Mouse (Mus musculus) monocyte, adult 5-6 weeks (primary cell): Measurements from ENCODE around the gene Col4a1. TPM values are rescaled to one million over a fixed set of nuclear protein-coding genes. Genes with fewer than 3 reads are reported as not detected.

ENCODE experiments used
- ATAC-seq: fragments of 153-309, 156-312 bp; replicated peaks from 2 replicates; pipeline ENCODE4 v1.8.0; 2017; ENCODE audit warnings: mild to moderate bottlenecking; ENCODE audit not compliant: low TSS enrichment, insufficient number of reproducible peaks, severe bottlenecking, poor library complexity, low FRiP score
- total RNA-seq: library from RNA; stranded (forward); fragments of 200-1000, 200-491, 200-594 nt; gene quantifications from 3 replicates; pipeline ENCODE4 v1.2.3, GENCODE M21; 2017

Gene Col4a1
- total RNA-seq, 1 experiment from 2014 or later, result 5.7 TPM

DNA sequence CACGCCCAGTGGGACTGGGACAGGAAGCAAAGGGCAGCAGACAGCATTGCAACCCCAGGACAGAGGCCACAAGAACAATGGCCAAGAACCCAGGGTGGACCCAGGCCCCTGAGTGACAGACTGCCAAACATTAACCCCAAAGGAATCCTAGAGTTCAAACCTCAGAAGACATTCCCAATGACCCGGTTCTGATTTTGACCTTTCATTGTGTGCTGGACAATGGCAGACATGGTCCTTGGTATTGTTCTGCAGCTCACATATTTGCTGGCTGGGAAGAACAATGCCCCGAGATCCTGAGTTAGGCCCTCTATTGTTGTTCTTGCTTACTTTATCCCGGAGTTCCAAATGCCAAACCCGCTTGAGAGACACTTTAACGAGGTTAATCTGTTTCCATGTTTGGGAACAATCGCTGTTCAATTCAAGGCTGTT, 4.0 kb downstream of the Col4a1 start:
- no peak for ATAC-seq

- no peak for ATAC-seq
These were observed 5.2 kb downstream of the Col4a1 start for GRCm38 (mm10) chr8:11307451-11307850.

DNA sequence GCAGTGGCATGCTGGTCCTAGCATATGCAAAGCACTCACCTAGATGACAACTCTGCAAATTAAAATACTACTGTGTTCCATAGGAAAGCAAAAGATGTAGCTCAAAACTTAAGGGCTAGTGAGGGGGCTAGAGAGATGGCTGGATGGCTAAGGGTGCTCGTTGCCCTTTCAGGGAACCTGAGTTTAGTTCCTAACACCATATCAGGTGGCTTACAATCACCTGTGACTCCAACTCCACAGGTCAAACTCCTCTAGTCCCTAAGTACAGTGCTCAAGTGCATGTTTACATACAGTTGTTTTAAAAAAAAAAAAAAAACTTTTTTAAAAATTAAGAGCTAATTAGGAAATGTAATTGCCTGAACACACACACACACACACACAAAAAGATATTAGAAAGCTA, 7.1 kb downstream of the Col4a1 start:
- ATAC-seq, result no peak

DNA sequence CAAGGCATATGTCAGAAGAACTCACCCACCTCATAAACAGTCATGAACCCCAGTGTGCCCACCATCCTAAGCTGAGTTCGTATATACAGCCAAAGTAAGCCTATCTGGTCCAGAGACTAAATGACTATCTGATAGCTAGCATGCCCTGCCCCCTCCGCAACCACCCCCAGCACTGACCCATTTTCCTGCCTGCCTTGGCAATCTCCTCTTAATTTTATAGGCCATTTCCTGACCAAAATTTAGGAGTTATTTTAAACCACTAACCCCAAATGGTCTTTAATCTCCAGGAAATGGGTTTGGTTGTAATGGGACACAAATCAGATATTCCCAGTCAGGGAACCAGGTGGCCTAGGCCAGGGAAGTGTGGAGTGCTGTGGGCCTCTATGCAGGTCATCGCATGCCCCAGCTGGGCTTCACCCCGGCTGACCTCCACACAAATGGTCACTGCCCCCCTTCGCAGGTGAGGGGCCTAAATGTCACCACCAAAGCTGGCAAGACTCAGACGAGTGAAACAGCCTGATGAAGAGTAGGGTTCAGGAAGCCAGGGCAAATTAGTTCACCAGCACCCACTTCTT, 8.5 kb downstream of the Col4a1 start:
- no peak for ATAC-seq

GRCm38 (mm10) chr8:11300436-11300835, 12.2 kb downstream of the Col4a1 start:
- no peak for ATAC-seq

- no peak for ATAC-seq
These were observed 13.4 kb downstream of the Col4a1 start for GRCm38 (mm10) chr8:11299317-11299602.

DNA sequence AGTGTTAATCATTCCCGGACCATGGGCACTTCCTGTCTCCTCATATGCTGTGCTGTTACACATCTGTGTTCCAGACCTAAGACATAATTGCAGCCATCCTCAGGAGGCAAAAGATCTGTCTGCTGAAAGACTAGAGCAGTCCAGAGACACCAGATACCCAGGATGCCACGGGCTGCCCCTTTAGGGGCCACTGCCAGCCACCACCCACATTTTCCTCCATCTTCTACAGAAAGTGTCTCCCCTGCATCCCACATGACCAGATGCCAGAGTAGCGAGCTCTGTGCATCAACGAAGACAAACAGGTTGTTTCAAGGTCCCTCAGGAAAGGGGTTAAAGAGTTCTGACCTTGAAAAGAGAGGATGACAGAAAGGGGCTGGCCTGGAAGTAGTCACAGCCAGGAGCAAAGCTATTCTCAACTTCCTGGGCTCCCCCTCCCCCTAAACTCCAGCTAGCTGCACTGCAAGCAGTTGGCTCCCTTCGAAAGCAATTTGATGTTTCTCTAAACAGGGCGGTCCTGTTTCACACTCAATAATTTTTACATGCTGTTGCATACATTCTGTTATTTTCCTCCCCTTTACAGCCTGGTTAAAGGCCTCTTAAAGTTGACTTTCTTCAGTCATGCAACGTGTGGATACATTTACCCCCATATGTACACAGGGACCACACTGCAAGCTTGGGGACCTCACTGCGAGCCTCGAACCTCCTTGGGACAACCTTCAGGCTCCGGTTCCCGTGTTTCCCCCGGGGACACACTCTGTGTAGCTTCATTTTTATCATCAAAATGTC, 13.9 kb downstream of the Col4a1 start:
- ATAC-seq, result no peak

DNA sequence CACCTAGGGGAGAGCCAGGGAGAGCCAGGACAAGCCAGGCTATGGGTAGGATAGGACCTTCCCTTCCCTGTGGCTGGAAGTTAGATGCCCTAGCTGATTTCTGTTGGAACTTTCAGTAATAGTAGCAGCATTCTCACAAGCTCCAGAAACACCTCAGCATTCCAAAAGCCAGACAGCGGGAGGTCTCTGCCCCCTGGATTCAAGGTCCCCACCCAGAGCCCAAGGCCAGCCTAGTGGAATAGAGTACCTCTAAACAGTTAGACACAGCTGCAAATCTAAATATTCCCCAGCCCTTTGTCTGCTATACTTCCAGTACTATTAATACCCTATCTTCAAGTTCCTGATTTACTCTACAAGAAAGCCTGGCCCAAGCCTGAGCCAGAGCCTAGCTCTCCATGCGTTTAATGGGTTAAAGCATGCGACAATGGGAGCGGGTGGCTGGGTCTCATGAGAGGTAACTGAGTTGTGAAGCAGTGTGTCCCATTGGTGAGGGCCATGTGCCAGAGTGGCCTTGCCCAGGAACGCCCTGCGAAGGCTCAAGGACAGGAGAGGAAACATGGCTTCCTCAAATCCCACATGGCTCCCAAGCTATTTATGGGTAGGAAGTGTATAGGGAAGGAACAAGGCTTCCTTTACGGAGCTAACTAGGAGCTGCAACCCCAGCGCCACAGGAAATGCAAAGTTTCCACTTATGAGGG, 15.3 kb downstream of the Col4a1 start:
- ATAC-seq, result no peak

DNA sequence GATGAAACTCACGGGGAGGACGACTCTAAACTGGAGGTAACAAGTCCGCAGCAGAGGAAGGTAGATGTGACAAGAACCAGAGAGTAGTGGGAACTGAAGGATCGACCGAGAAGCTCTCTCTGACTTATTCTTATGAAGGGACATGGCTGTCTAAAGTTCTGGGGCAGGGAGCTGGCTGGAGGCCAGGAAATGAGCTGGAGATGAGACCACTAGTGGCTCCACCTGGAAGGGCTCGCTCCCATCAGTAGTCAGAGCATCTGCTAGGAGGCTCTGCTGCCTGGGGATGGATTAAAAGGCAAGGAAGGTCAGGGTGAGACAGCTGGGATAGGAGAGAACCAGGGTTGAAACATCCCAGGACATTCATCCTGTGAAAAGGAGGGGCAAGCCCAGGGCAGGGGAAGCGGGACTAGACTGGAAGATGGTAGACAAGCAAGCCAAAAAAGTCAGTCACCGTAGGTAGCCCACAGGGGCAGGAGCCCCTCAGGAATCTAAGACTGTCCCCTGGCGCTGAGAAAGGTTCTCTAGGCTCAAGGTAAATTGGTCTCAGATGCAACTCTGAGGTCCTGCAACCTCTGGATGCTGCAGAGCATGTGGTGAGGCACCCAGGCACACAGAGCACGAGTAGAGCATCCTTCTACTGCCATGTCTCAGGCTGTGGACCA, 16.2 kb downstream of the Col4a1 start:
- ATAC-seq, result no peak

- no peak for ATAC-seq
These were observed 20.0 kb downstream of the Col4a1 start for GRCm38 (mm10) chr8:11292611-11293010.

- no peak for ATAC-seq
These were observed 22.1 kb downstream of the Col4a1 start for GRCm38 (mm10) chr8:11290533-11290932.

DNA sequence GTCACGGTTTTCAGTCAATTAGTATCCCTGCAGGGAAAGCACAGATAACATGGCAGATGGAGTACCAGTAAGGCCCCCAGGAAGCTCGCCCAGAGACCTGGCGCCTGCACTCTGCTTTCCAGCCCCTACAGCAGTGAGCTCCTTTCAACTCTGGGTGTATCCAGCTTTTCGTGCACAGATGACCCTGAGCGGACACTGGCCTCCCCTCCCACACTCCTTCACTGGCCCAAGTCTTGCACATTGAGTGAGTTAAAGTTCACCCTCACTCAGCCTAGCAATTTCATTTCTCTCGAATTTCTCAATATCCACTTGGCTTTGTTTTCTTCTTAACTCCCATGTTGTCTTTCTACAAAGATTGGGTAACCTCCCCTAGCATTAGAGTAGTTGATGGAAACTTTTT, 24.3 kb downstream of the Col4a1 start:
- no peak for ATAC-seq

DNA sequence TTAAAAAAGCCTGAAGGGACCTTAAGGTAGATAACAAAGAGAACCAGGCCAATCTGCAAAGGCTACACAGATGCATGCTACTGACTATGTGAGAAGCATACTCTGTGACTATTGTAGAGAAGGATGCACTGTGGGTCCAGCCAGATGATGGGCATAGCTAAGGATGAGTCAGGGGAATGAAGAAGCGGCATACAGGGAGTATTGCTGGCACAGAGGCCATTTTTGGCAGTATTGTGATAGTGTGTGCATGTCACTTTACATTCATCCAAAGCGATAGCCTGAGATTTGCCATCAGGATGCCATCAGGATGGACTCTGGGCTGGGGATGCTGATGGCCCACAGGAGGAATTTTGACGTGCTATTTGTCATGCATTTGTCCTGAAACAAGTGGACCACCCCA, 25.5 kb downstream of the Col4a1 start:
- ATAC-seq, result no peak

- ATAC-seq, result no peak
These were observed 27.2 kb downstream of the Col4a1 start for GRCm38 (mm10) chr8:11285437-11285836.

DNA sequence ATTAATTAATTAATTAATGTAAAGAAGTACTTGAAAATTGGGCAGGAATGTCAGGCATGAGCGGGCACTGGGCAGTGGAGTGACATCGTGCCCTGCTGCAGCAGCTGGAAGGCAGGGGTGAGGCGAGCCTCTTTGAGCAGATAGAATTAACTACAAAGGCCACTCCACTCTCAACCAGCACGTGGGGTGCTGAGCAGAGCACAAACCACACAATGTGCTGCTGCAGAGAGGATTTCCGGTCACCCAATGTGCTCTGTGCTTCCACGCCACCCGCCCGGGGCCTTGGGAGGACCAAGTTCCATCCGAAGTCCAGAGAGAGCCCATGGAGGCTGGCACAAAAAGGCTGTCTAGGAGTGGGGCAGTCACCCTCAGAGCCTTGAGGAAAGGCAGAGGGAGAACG, 29.4 kb downstream of the Col4a1 start:
- ATAC-seq, result no peak

GRCm38 (mm10) chr8:11282696-11283095, 29.9 kb downstream of the Col4a1 start:
- no peak for ATAC-seq

DNA sequence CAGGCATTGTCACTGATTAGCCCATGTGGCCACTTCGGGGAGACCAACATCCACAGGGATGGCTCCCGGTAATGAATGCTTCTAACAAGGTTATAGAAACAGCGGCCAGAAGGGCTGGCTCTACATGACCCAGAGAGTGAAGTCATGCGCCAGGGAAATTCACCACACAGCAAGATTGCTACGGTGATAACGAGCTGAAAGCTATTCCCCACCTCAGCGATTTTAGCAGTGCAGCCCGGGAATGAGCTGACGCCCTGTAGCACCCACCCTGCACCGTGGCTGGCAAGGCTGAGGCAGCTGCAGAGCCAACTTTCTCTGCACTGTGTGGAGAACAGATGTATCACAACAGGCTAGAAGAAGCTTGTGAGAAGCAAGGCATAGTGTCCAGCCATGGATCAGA, 30.5 kb downstream of the Col4a1 start:
- no peak for ATAC-seq

DNA sequence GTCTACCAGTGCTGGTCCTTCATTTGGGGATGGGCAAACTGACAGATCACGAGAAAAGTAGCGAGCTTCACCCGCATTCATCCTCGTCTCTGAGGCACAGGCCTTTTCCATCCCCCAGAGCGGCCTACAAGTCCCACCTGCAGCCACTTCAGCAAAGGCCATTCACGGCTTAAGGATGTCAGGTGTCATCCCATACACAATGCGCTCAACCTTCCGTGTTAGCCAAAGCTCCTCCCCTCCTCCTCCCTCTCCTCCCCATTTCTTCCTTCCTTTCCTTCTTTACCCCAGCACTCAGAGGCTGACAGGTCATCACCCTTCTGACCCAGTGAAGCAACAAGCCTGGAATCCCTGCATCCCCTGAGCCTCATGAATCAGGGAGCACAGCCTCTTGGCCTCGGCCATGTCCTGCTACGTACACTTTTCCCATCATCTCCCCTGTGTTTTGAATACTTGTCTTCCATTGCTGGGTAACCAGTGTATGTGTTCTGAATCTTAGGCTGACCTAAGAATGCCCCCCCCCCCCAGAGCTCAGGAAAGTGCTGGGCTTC, 31.8 kb downstream of the Col4a1 start:
- no peak for ATAC-seq

- no peak for ATAC-seq
These were observed 33.3 kb downstream of the Col4a1 start for GRCm38 (mm10) chr8:11279296-11279826.
